Mouse (Mus musculus): ENCODE measurements around the gene Arsb.
"Not testable (repeated sequence)": the region's sequence is repeated elsewhere in the genome, so short reads cannot be mapped to it uniquely, and the experiment has no call there.

GRCm38 (mm10) chr13:93985750-93986149 lies 214.3 kb downstream of the Arsb start:
- TF ChIP-seq POLR2A (IDR thresholded peaks at IDR 0.05; ENCODE audit: borderline replicate concordance, low read depth, low read length); CTCF (IDR thresholded peaks at IDR 0.05; ENCODE audit: low read depth, low read length): not testable (repeated sequence)
